Mouse (Mus musculus): ENCODE measurements around the gene Tmem182. TPM values are rescaled to one million over a fixed set of nuclear protein-coding genes. Genes with fewer than 3 reads are reported as not detected.

Tmem182 gene
- polyA plus RNA-seq (2015; fragmentation: Nextera tagmentation; extraction: Ambion mirVana): 0.05 and 0.07 TPM in 2 replicates

DNA sequence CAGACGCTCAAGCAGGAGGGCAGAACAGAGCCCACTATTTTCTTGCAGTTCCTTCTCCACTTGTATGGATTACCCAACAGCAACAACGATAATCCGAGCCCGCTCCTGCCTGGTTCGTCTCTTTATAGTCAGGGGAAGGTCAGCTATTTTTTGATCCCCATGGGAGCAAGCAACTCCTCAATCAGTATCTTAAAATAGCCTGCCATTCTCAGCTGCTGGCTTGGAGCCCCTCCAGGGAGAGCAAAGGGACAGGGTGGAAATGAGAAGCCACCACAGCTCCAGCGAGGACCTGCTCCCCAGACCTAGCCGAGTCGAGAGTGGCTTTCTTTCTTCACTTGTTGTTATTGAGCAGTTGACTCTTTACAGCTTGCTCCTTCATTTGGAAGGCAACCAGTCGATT, at the start of gene Tmem182:
Gene Tmem182 (plus strand): TSS at position 251 of the 400 bp plus-strand sequence.

DNA sequence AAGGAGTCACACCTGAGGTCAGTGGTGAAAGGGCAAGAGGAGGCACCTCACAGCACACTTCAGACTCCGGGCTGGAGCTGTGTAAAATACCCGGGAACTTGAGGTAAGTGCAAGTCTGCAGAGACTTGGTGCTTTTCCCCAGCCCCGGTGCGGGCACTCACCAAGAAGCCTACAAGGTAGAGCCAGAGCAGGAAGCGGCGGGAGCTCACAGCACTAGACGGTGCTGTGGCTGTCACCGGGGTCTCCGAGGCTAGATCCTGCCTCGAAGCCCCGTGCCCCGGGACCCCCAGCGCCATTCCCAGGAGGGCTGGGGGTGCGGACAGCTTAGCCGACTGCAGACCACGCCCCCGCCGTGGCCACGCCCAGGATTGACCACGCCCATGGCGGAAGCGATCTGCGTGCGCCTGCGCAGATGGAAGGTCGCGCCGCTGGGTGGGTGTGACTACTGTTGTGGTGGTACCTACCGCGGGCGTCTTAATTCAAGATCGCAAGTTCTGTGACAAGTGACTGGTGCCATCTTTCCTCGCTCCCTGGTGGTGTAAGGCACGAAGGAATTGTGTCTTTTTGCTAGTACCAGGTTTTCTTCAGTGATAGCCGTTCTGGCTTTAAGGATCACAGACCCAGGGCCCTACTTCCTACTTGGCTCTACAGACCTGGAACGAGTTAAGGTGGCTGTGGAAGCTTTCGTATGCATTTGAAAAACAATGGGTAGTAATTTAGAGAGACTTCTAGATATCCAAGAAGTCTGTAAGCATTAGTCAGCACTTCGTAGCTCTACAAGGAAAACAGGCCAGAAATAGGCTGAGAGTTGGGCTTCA, 14.9 kb upstream of the Tmem182 start, which contains the start of gene Mfsd9:
Gene Mfsd9 (minus strand): TSS at position 364 of the 818 bp plus-strand sequence.

Other genes starting within 250 kb of the Tmem182 start
- gene Slc9a4, start 225.5 kb upstream of the Tmem182 start, polyA plus RNA-seq (2015; fragmentation: Nextera tagmentation; extraction: Ambion mirVana): not detected in 2 replicates
- not detected in 2 replicates for gene Slc9a2, start 125.0 kb upstream of the Tmem182 start, polyA plus RNA-seq (2015; fragmentation: Nextera tagmentation; extraction: Ambion mirVana)
- gene Mfsd9, start 14.9 kb upstream of the Tmem182 start, polyA plus RNA-seq (2015; fragmentation: Nextera tagmentation; extraction: Ambion mirVana): 2.0 TPM in 2 replicates

All from spleen, postnatal 0 days (tissue).